8 mouse cellular contexts compared by ENCODE assay signal in genomic region chr5:25099367-25100156, GRCm38 (mm10). TPM values are rescaled to one million over a fixed set of nuclear protein-coding genes. Genes with fewer than 3 reads are reported as not detected.
A peak's percentile ranks its signal among the peaks of the same experiment; 100 is the strongest.
DNase-seq lines count a peak whose midpoint lies in the region; ATAC-seq and TF ChIP-seq lines count a peak whose summit lies in the region.

No protein-coding gene starts in this region.

- H3K9ac ChIP-seq in liver, adult 2 months (ENCODE audit: low read depth, low read length): peak overlapping the region; percentile 94
- peak overlapping the region; percentile 40 for H3K9ac ChIP-seq in midbrain, embryonic 15.5 days

- peaks cover 25% of the 10 kb centered on the region for H3K4me1 ChIP-seq in embryonic facial prominence, embryonic 10.5 days
- peaks cover 21% of the 10 kb centered on the region for H3K4me1 ChIP-seq in liver, adult 2 months (ENCODE audit: control insufficient read depth, insufficient read depth, low read length)
- H3K4me1 ChIP-seq in midbrain, embryonic 15.5 days: peaks cover 22% of the 10 kb centered on the region
- H3K4me1 ChIP-seq in testis, adult 2 months (ENCODE audit: control insufficient read depth, insufficient read depth, low read length): peaks cover 17% of the 10 kb centered on the region

- WGBS in embryonic facial prominence, embryonic 10.5 days: 1% methylated on average over 45 of the region's 45 CpGs
- WGBS in liver, adult 2 months: under 1% methylated on average over 45 of the region's 45 CpGs
- WGBS in midbrain, embryonic 15.5 days: under 1% methylated on average over 45 of the region's 45 CpGs

- H3K4me3 ChIP-seq in embryonic facial prominence, embryonic 10.5 days: peak overlapping the region; percentile 74
- peak overlapping the region; percentile 85 for H3K4me3 ChIP-seq in liver, adult 2 months (ENCODE audit: insufficient read depth, low read depth, low read length)
- peak overlapping the region; percentile 59 for H3K4me3 ChIP-seq in midbrain, embryonic 15.5 days
- peak overlapping the region; percentile 78 for H3K4me3 ChIP-seq in testis, adult 2 months (ENCODE audit: control insufficient read depth, low read depth, low read length)

- peaks cover 18% of the 10 kb centered on the region for H3K79me2 ChIP-seq in liver, adult 2 months (ENCODE audit: control insufficient read depth, insufficient read depth, low read length)

- 0 out of 2 replicates have a peak, but pooled peaks have one; percentile 5 for TF ChIP-seq POLR2A in liver, adult 2 months (IDR thresholded peaks at IDR 0.05; ENCODE audit: extremely low read depth, insufficient read depth, low read length)
- TF ChIP-seq POLR2A in testis, adult 2 months (IDR thresholded peaks at IDR 0.05; ENCODE audit: control insufficient read depth, low read depth, low read length): no peak

- TF ChIP-seq CTCF in liver, adult 2 months (IDR thresholded peaks at IDR 0.05; ENCODE audit: low read depth, low read length): no peak
- TF ChIP-seq CTCF in testis, adult 2 months (IDR thresholded peaks at IDR 0.05; ENCODE audit: control insufficient read depth, insufficient read depth, insufficient replicate concordance, low read depth, low read length): no peak

- peak overlapping the region; percentile 100 for H3K4me2 ChIP-seq in midbrain, embryonic 15.5 days

- H3K27ac ChIP-seq in embryonic facial prominence, embryonic 10.5 days (replicated peaks): no peak overlapping the region; the same call in 1 of the 2 replicates
- H3K27ac ChIP-seq in liver, adult 2 months (replicated peaks; ENCODE audit: insufficient read depth, low read depth, low read length): peak overlapping the region; percentile 93
- H3K27ac ChIP-seq in midbrain, embryonic 15.5 days: no peak overlapping the region
- peak overlapping the region; percentile 62; the same call in 1 of the 2 replicates for H3K27ac ChIP-seq in testis, adult 2 months (ENCODE audit: control insufficient read depth, insufficient read depth, low read depth, low read length)

- H3K27me3 ChIP-seq in embryonic facial prominence, embryonic 10.5 days (replicated peaks; ENCODE audit: low read depth, poor library complexity, severe bottlenecking): peaks cover 75% of the 10 kb centered on the region
- no peaks in the 10 kb centered on the region for H3K27me3 ChIP-seq in liver, adult 2 months (ENCODE audit: control insufficient read depth, insufficient read depth, low read length)
- peaks cover 47% of the 10 kb centered on the region for H3K27me3 ChIP-seq in midbrain, embryonic 15.5 days (replicated peaks)
- H3K27me3 ChIP-seq in testis, adult 2 months (ENCODE audit: control insufficient read depth, insufficient read depth, low read length): no peaks in the 10 kb centered on the region

- H3K9me3 ChIP-seq in embryonic facial prominence, embryonic 10.5 days: no peaks in the 10 kb centered on the region
- H3K9me3 ChIP-seq in midbrain, embryonic 15.5 days: no peaks in the 10 kb centered on the region

- peak; percentile 54 to 70 for DNase-seq in left cerebral cortex, adult 18-20 months (ENCODE audit: low spot score in 2 of 2)
- no peak for DNase-seq in left cerebral cortex, adult 11 months (ENCODE audit: low spot score)
- DNase-seq in embryonic facial prominence, embryonic 10.5 days (ENCODE audit: low spot score): peak; percentile 69
- DNase-seq in heart, adult 18-20 months: peak; percentile 72 to 81
- peak; percentile 78 for DNase-seq in kidney, adult 18-20 months
- DNase-seq in liver, adult 2 months (ENCODE audit: extremely low read depth, low read depth, low spot score): peak; percentile 58

- H3K36me3 ChIP-seq in embryonic facial prominence, embryonic 10.5 days (replicated peaks): no peaks in the 10 kb centered on the region
- no peaks in the 10 kb centered on the region for H3K36me3 ChIP-seq in liver, adult 2 months (ENCODE audit: control insufficient read depth, insufficient read depth, low read length)
- no peaks in the 10 kb centered on the region for H3K36me3 ChIP-seq in midbrain, embryonic 15.5 days (replicated peaks)
- H3K36me3 ChIP-seq in testis, adult 2 months (ENCODE audit: control insufficient read depth, insufficient read depth, low read length): no peaks in the 10 kb centered on the region; the same call in 1 of the 2 replicates

- peak; percentile 77 for ATAC-seq in midbrain, embryonic 15.5 days (replicated peaks)

RNA-seq across cellular contexts. Expression of gene Prkag2, which starts 0.9 kb away (rescaled TPM):
- total RNA-seq in left cerebral cortex, adult 18-20 months (2021): 100 to 1,000 TPM; 119 TPM
- 38.2 and 39.5 TPM in 2 replicates for polyA plus RNA-seq in embryonic facial prominence, embryonic 10.5 days (2016; fragmentation: Nextera tagmentation; extraction: Ambion mirVana)
- 10 to 100 TPM; 30.8 to 31.1 TPM for total RNA-seq in heart, adult 18-20 months (2021)
- total RNA-seq in liver, adult 2 months (2014; rRNA removed): 19.1 and 21.1 TPM in 2 replicates
- 12.4 and 14.8 TPM in 2 replicates for polyA plus RNA-seq in liver, adult 2 months (2012; rRNA removed)
- polyA plus RNA-seq in midbrain, embryonic 15.5 days (2015; fragmentation: Nextera tagmentation; extraction: Ambion mirVana): 93.7 and 102 TPM in 2 replicates
- 133 and 149 TPM in 2 replicates for polyA plus RNA-seq in testis, adult 2 months (2012; rRNA removed)

Comparison
In these comparisons a context has a peak if more than half of its experiments do, and no peak if none do; other contexts are left out.
1. H3K27ac ChIP-seq: peak in liver, adult 2 months (single experiment) and testis, adult 2 months (single experiment); none in embryonic facial prominence, embryonic 10.5 days (single experiment) and midbrain, embryonic 15.5 days (single experiment).
2. Peak in every context shown above with its lines, with median percentiles within 50 percentile points of each other: H3K4me3 ChIP-seq.